Mouse (Mus musculus) lung, postnatal 0 days (tissue): ENCODE data around the gene Nthl1.

Source experiments
- CTCF ChIP-seq: IDR thresholded peaks from 2 replicates; pipeline ENCODE4 v1.5.1; 2016; ENCODE audit warnings: antibody characterized with exemption, mild to moderate bottlenecking
- EP300 ChIP-seq: IDR thresholded peaks from 2 replicates; pipeline ENCODE4 v1.6.1; 2016; ENCODE audit warnings: antibody characterized with exemption, mild to moderate bottlenecking, control low read depth

GRCm38 (mm10) chr17:24632167-24632812 lies at the start of gene Nthl1, which contains the start of gene Tsc2:
- TF ChIP-seq EP300 (no peak), CTCF (no peak)
